Mouse (Mus musculus) myocyte (in vitro differentiated cells): ENCODE results near the gene Ankrd23. TPM values are rescaled to one million over a fixed set of nuclear protein-coding genes. Genes with fewer than 3 reads are reported as not detected.
A peak's percentile ranks its signal among the peaks of the same experiment; 100 is the strongest.

Experiments
- H3K27me3 ChIP-seq: one replicate; pipeline ENCODE4 v1.6.1; 2011; ENCODE audit not compliant: control insufficient read depth, insufficient read depth, insufficient read length
- H3K36me3 ChIP-seq: one replicate; pipeline ENCODE4 v1.6.1; 2011; ENCODE audit not compliant: control insufficient read depth, insufficient read depth
- H3K4me2 ChIP-seq: one replicate; pipeline ENCODE4 v1.6.1; 2011; ENCODE audit warnings: low read depth, control low read depth
- H3K4me3 ChIP-seq: one replicate; pipeline ENCODE4 v1.5.1; 2011; ENCODE audit warnings: mild to moderate bottlenecking, control low read depth, moderate library complexity
- H3K79me2 ChIP-seq: one replicate; pipeline ENCODE4 v1.6.1; 2011; ENCODE audit not compliant: control insufficient read depth, insufficient read depth
- H3ac ChIP-seq: one replicate; pipeline ENCODE4 v1.6.1; 2011; ENCODE audit not compliant: control insufficient read depth, insufficient read length
- CEBPB ChIP-seq: IDR thresholded peaks from 2 replicates; pipeline ENCODE4 v1.6.1; 2011; ENCODE audit warnings: mild to moderate bottlenecking, moderate library complexity; ENCODE audit not compliant: poor library complexity, insufficient read depth, severe bottlenecking
- E2F4 ChIP-seq: IDR thresholded peaks from one replicate; pipeline ENCODE4 v1.6.1; 2011; ENCODE audit warnings: mild to moderate bottlenecking, control low read depth, moderate library complexity; ENCODE audit not compliant: insufficient read depth
- MAX ChIP-seq: IDR thresholded peaks from one replicate; pipeline ENCODE4 v1.6.1; 2011; ENCODE audit warnings: low read depth, mild to moderate bottlenecking, control low read depth
- MYOD1 ChIP-seq, 3 experiments: IDR thresholded peaks; one replicate each; pipeline ENCODE4 v1.6.1; 2011; ENCODE audit warnings: control low read depth in 2 of 3, low read depth in 2 of 3, mild to moderate bottlenecking in 2 of 3, moderate library complexity in 1 of 3; ENCODE audit not compliant: insufficient read length in 2 of 3, control insufficient read depth in 1 of 3
- MYOG ChIP-seq, 3 experiments: IDR thresholded peaks; one replicate each; pipeline ENCODE4 v1.6.1; 2011; ENCODE audit warnings: control low read depth in 2 of 3, low read depth in 2 of 3, mild to moderate bottlenecking in 2 of 3; ENCODE audit not compliant: insufficient read length in 2 of 3, control insufficient read depth in 1 of 3, insufficient read depth in 1 of 3
- POLR2A ChIP-seq: IDR thresholded peaks from one replicate; pipeline ENCODE4 v1.6.1; 2011; ENCODE audit warnings: low read depth, mild to moderate bottlenecking, control low read depth, moderate library complexity; ENCODE audit not compliant: insufficient read length
- POLR2AphosphoS2 ChIP-seq: IDR thresholded peaks from one replicate; pipeline ENCODE4 v1.6.1; 2011; ENCODE audit warnings: low read depth, control low read depth; ENCODE audit not compliant: insufficient read length
- REST ChIP-seq: IDR thresholded peaks from one replicate; pipeline ENCODE4 v1.6.1; 2011; ENCODE audit warnings: mild to moderate bottlenecking, control low read depth, moderate library complexity; ENCODE audit not compliant: insufficient read depth, insufficient read length
- SRF ChIP-seq: IDR thresholded peaks from one replicate; pipeline ENCODE4 v1.6.1; 2011; ENCODE audit warnings: low read depth; ENCODE audit not compliant: control insufficient read depth, insufficient read length
- TCF12 ChIP-seq: IDR thresholded peaks from one replicate; pipeline ENCODE4 v1.6.1; 2011; ENCODE audit warnings: mild to moderate bottlenecking, control low read depth; ENCODE audit not compliant: poor library complexity, insufficient read depth, severe bottlenecking
- TCF3 ChIP-seq: IDR thresholded peaks from one replicate; pipeline ENCODE4 v1.6.1; 2011; ENCODE audit warnings: low read depth, control low read depth; ENCODE audit not compliant: insufficient read length
- USF1 ChIP-seq: IDR thresholded peaks from one replicate; pipeline ENCODE4 v1.6.1; 2011; ENCODE audit warnings: low read depth, mild to moderate bottlenecking, control low read depth, moderate library complexity
- polyA plus RNA-seq: library from polyadenylated mRNA; unstranded; fragments of >200 nt; fragmentation: generic; extraction: Trizol; gene quantifications from one replicate; pipeline ENCODE4 v1.2.1, GENCODE M21; 2012; ENCODE audit warnings: missing spikeins

The Ankrd23 gene
- polyA plus RNA-seq, 1 experiment = 78.6 TPM

GRCm38 (mm10) chr1:36535477-36536396, 946 bp downstream of the Ankrd23 start:
- TF ChIP-seq MYOG (IDR thresholded peaks at IDR 0.05; ENCODE audit: control insufficient read depth in 1 of 3, insufficient read depth in 1 of 3, insufficient read length in 2 of 3, low read depth in 2 of 3) = peak in 2 of 3 experiments; percentile 42 to 88
- no peak for TF ChIP-seq USF1
- peak; percentile 42 to 93 (median 77) for TF ChIP-seq MYOD1 (IDR thresholded peaks at IDR 0.05; ENCODE audit: control insufficient read depth in 1 of 3, insufficient read length in 2 of 3, low read depth in 2 of 3)
- peak; percentile 63 for TF ChIP-seq POLR2A
- no peak for TF ChIP-seq CEBPB
- TF ChIP-seq SRF = no peak
- no peak for TF ChIP-seq E2F4
- no peak for TF ChIP-seq TCF3
- TF ChIP-seq POLR2AphosphoS2 = no peak
- TF ChIP-seq TCF12 = peak; percentile 20
- TF ChIP-seq REST = no peak
- no peak for TF ChIP-seq MAX
- Histone ChIP-seq H3K4me2 (peak overlapping the region; percentile 48), H3ac (no peak overlapping the region), H3K79me2 (no peaks in the 10 kb centered on the region), H3K4me3 (peak overlapping the region; percentile 24), H3K27me3 (no peaks in the 10 kb centered on the region), H3K36me3 (no peaks in the 10 kb centered on the region)

DNA sequence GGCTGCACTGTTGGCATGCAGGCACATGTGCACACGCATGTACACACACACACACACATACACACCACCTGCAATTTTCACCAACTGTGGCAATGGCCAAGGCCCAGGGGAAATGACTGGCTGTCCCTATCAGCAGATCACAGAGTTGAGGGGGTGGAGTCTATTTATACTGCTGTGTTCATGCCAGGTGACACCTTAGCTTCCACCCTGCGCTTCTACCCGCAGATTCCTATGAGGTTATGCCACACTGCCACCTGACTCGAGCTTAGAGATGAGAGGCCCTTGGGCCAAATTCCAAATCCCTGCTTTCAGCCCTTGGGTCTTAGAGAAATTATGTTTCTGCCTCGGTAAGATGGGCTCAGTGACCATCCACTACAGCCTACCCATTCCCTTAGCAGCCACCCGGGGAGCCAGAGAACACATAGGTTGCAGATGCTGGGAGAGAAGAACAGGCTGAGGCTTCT, 2.1 kb downstream of the Ankrd23 start:
- Histone ChIP-seq H3K4me2 (peak overlapping the region; percentile 57), H3K27me3 (no peaks in the 10 kb centered on the region), H3K36me3 (peaks cover 3% of the 10 kb centered on the region), H3K4me3 (peak overlapping the region; percentile 24), H3K79me2 (no peaks in the 10 kb centered on the region), H3ac (no peak overlapping the region)
- TF ChIP-seq POLR2A = peak; percentile 49
- peak in 1 of 3 experiments; percentile 54 for TF ChIP-seq MYOD1 (IDR thresholded peaks at IDR 0.05; ENCODE audit: control insufficient read depth in 1 of 3, insufficient read length in 2 of 3, low read depth in 2 of 3)
- peak; percentile 59 for TF ChIP-seq POLR2AphosphoS2
- TF ChIP-seq SRF = no peak
- peak in 1 of 3 experiments; percentile 53 for TF ChIP-seq MYOG (IDR thresholded peaks at IDR 0.05; ENCODE audit: control insufficient read depth in 1 of 3, insufficient read depth in 1 of 3, insufficient read length in 2 of 3, low read depth in 2 of 3)

DNA sequence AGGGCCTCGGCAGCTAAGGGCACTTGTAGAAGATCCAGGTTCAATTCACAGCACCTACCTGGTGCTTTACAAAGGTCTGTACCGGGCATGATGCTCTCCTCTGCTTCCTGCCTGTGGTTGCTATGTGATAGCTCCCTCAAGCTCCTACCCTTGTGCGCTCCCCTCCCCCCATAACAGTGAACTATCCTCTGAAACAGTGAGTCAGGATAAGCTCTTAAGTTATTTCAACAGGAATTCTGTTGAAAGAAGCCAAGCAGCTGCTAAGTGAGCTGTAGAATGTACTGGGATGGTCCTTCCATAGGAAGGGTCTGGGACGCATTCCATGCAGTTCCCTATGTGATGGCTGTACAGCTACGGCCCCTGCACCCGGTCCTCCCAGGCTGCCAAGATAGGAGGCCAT, 3.1 kb downstream of the Ankrd23 start:
- H3K79me2 ChIP-seq = no peaks in the 10 kb centered on the region
- peak overlapping the region; percentile 24 for H3K4me3 ChIP-seq

GRCm38 (mm10) chr1:36531461-36531860, 5.2 kb downstream of the Ankrd23 start:
- Histone ChIP-seq H3K4me2 (no peak overlapping the region), H3K4me3 (no peak overlapping the region), H3K79me2 (no peaks in the 10 kb centered on the region), H3K36me3 (peaks cover 3% of the 10 kb centered on the region), H3K27me3 (no peaks in the 10 kb centered on the region), H3ac (no peak overlapping the region)
- TF ChIP-seq MAX (no peak), SRF (no peak), TCF3 (no peak), E2F4 (no peak), MYOD1 (IDR thresholded peaks at IDR 0.05; ENCODE audit: control insufficient read depth in 1 of 3, insufficient read length in 2 of 3, low read depth in 2 of 3) (no peak), MYOG (IDR thresholded peaks at IDR 0.05; ENCODE audit: control insufficient read depth in 1 of 3, insufficient read depth in 1 of 3, insufficient read length in 2 of 3, low read depth in 2 of 3) (no peak), USF1 (no peak), POLR2AphosphoS2 (peak; percentile 69), POLR2A (no peak)

More for the DNA sequence above, 3.1 kb downstream of the Ankrd23 start:
- peaks cover 3% of the 10 kb centered on the region for H3K36me3 ChIP-seq
- H3K4me2 ChIP-seq = peak overlapping the region; percentile 57
- no peaks in the 10 kb centered on the region for H3K27me3 ChIP-seq
- no peak overlapping the region for H3ac ChIP-seq
- no peak for TF ChIP-seq CEBPB
- no peak for TF ChIP-seq MYOD1 (IDR thresholded peaks at IDR 0.05; ENCODE audit: control insufficient read depth in 1 of 3, insufficient read length in 2 of 3, low read depth in 2 of 3)
- TF ChIP-seq SRF = no peak
- no peak for TF ChIP-seq REST
- no peak for TF ChIP-seq E2F4
- TF ChIP-seq POLR2A = no peak
- TF ChIP-seq TCF3 = no peak
- TF ChIP-seq USF1 = no peak
- no peak for TF ChIP-seq MAX
- TF ChIP-seq MYOG (IDR thresholded peaks at IDR 0.05; ENCODE audit: control insufficient read depth in 1 of 3, insufficient read depth in 1 of 3, insufficient read length in 2 of 3, low read depth in 2 of 3) = no peak
- no peak for TF ChIP-seq TCF12
- no peak for TF ChIP-seq POLR2AphosphoS2

GRCm38 (mm10) chr1:36530962-36531361, 5.7 kb downstream of the Ankrd23 start:
- Histone ChIP-seq H3ac (no peak overlapping the region), H3K79me2 (no peaks in the 10 kb centered on the region), H3K36me3 (peaks cover 3% of the 10 kb centered on the region), H3K4me2 (no peak overlapping the region), H3K4me3 (no peak overlapping the region), H3K27me3 (no peaks in the 10 kb centered on the region)
- TF ChIP-seq E2F4 (no peak), SRF (no peak), POLR2A (no peak), POLR2AphosphoS2 (peak; percentile 7), USF1 (no peak), TCF12 (no peak), MAX (no peak), REST (no peak), CEBPB (no peak), MYOD1 (IDR thresholded peaks at IDR 0.05; ENCODE audit: control insufficient read depth in 1 of 3, insufficient read length in 2 of 3, low read depth in 2 of 3) (peak in 1 of 3 experiments; percentile 6), MYOG (IDR thresholded peaks at IDR 0.05; ENCODE audit: control insufficient read depth in 1 of 3, insufficient read depth in 1 of 3, insufficient read length in 2 of 3, low read depth in 2 of 3) (no peak), TCF3 (no peak)
